Mouse (Mus musculus) heart, embryonic 14.5 days (tissue): ENCODE results near the gene N4bp1. TPM values are rescaled to one million over a fixed set of nuclear protein-coding genes. Genes with fewer than 3 reads are reported as not detected.

Experiments
- ATAC-seq: fragments of 200-750 bp; cut with Nextera tagmentation; 2 replicates; pipeline ENCODE4 v1.8.0; 2017; ENCODE audit warnings: low read depth, moderate TSS enrichment; ENCODE audit not compliant: insufficient number of reproducible peaks, insufficient read depth, low FRiP score
- H3K27ac ChIP-seq, 2 experiments: fragments of 200-500 bp in 1 of 2; fragments of 300-500 bp in 1 of 2; sonication (generic) in 1 of 2; replicated peaks in 1 of 2; 2 replicates each; pipeline ENCODE4 v1.5.1; 2012 to 2014; ENCODE audit warnings: low read depth in 2 of 2, low read length in 2 of 2, control low read depth in 1 of 2, mild to moderate bottlenecking in 1 of 2, mixed read lengths in 1 of 2; ENCODE audit not compliant: control insufficient read depth in 1 of 2, insufficient read depth in 1 of 2
- H3K27me3 ChIP-seq: fragments of 300-500 bp; sonication (generic); 2 replicates; pipeline ENCODE4 v1.6.1; 2014; ENCODE audit warnings: mild to moderate bottlenecking, low read length, control low read depth; ENCODE audit not compliant: control insufficient read depth, insufficient read depth
- H3K36me3 ChIP-seq: fragments of 300-500 bp; sonication (generic); 2 replicates; pipeline ENCODE4 v1.6.1; 2014; ENCODE audit warnings: mild to moderate bottlenecking, control low read depth, low read length, mixed read lengths; ENCODE audit not compliant: control insufficient read depth, insufficient read depth
- H3K4me1 ChIP-seq, 2 experiments: fragments of 200-500 bp in 1 of 2; fragments of 300-500 bp in 1 of 2; sonication (generic) in 1 of 2; 2 replicates each; pipeline ENCODE4 v1.6.1; 2012 to 2014; ENCODE audit warnings: low read length in 2 of 2, control low read depth in 1 of 2, mixed read lengths in 1 of 2; ENCODE audit not compliant: control insufficient read depth in 2 of 2, insufficient read depth in 2 of 2
- H3K4me2 ChIP-seq: fragments of 300-500 bp; sonication (generic); 2 replicates; pipeline ENCODE4 v1.6.1; 2014; ENCODE audit warnings: mild to moderate bottlenecking, low read length
- H3K4me3 ChIP-seq, 2 experiments: fragments of 200-500 bp in 1 of 2; fragments of 300-500 bp in 1 of 2; sonication (generic) in 1 of 2; 2 replicates each; pipeline ENCODE4 v1.5.1; 2012 to 2014; ENCODE audit warnings: low read length in 2 of 2, mild to moderate bottlenecking in 2 of 2, control low read depth in 1 of 2, low read depth in 1 of 2, moderate library complexity in 1 of 2; ENCODE audit not compliant: control insufficient read depth in 1 of 2, insufficient read depth in 1 of 2
- H3K9ac ChIP-seq: fragments of 300-500 bp; sonication (generic); 2 replicates; pipeline ENCODE4 v1.6.1; 2014; ENCODE audit warnings: mild to moderate bottlenecking, low read length
- H3K9me3 ChIP-seq: fragments of 300-500 bp; sonication (generic); 2 replicates; pipeline ENCODE4 v1.6.1; 2016; ENCODE audit warnings: low read length, control low read depth; ENCODE audit not compliant: control insufficient read depth
- WGBS: fragments of 180-500 bp; shearing (Covaris S2); extraction: QIAGEN DNeasy Blood & Tissue Kit; methylation state at CpG from one replicate; pipeline ENCODE4 v1.1.7; 2014; 5-methylcytosine and 5-hydroxymethylcytosine counted together
- polyA plus RNA-seq: library from polyadenylated mRNA; unstranded; fragments of >200 nt; fragmentation: Nextera tagmentation; extraction: Ambion mirVana; gene quantifications from 2 replicates; pipeline ENCODE4 v1.2.1, GENCODE M21; 2014

The N4bp1 gene
- polyA plus RNA-seq, 1 experiment from 2014 or later, result 8.5 TPM

GRCm38 (mm10) chr8:86922141-86922540, 37.1 kb upstream of the N4bp1 start:
- no peak for ATAC-seq

GRCm38 (mm10) chr8:86920996-86921395, 35.9 kb upstream of the N4bp1 start:
- peaks cover 3% of the 10 kb centered on the region in 2 experiments; a peak in 3 of 4 replicates for H3K4me1 ChIP-seq
- WGBS, result 34% methylated on average over 5 of the region's 5 CpGs

More at GRCm38 (mm10) chr8:86922141-86922540, 37.1 kb upstream of the N4bp1 start:
- H3K4me3 ChIP-seq, result no peak overlapping the region
- H3K9me3 ChIP-seq, result no peaks in the 10 kb centered on the region
- no peaks in the 10 kb centered on the region for H3K36me3 ChIP-seq
- no peak overlapping the region for H3K9ac ChIP-seq
- H3K27me3 ChIP-seq, result no peaks in the 10 kb centered on the region
- H3K4me2 ChIP-seq, result no peak overlapping the region
- H3K4me1 ChIP-seq, result peaks cover 3 to 5% of the 10 kb centered on the region in 2 experiments; a peak in 3 of 4 replicates
- no peak overlapping the region for H3K27ac ChIP-seq
- WGBS, result 71% methylated on average over 5 of the region's 5 CpGs

GRCm38 (mm10) chr8:86920455-86920854, 35.4 kb upstream of the N4bp1 start:
- no peak overlapping the region for H3K4me3 ChIP-seq
- ATAC-seq, result no peak
- no peaks in the 10 kb centered on the region for H3K27me3 ChIP-seq
- no peaks in the 10 kb centered on the region for H3K36me3 ChIP-seq
- no peak overlapping the region for H3K9ac ChIP-seq
- H3K4me2 ChIP-seq, result no peak overlapping the region
- no peak overlapping the region for H3K27ac ChIP-seq
- H3K4me1 ChIP-seq, result peaks cover 3% of the 10 kb centered on the region in 2 experiments; a peak in 2 of 4 replicates
- 30% methylated on average over 7 of the region's 7 CpGs for WGBS
- no peaks in the 10 kb centered on the region for H3K9me3 ChIP-seq

More at GRCm38 (mm10) chr8:86920996-86921395, 35.9 kb upstream of the N4bp1 start:
- no peak for ATAC-seq
- Histone ChIP-seq H3K4me2 (no peak overlapping the region), H3K27ac (no peak overlapping the region), H3K9me3 (no peaks in the 10 kb centered on the region), H3K9ac (no peak overlapping the region), H3K36me3 (no peaks in the 10 kb centered on the region), H3K27me3 (no peaks in the 10 kb centered on the region), H3K4me3 (no peak overlapping the region)

DNA sequence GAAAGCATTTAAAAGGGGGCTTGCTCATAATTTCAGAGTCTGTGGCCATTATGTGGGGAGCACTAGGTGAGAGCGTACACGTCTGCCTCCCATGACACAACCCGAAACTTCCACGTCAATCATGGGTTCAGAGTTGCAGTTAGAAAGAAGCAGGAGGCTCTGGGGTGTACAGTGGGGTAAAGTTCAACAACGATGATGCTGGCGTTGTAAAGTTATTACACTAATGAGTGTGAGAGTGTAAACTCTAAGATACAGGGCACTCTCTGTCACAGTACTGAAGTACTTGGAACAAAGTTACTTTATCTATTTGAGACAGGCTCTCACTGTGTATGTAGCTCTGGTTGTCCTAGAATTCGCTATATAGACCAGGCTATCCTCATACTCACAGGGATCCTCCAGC, 35.0 kb upstream of the N4bp1 start:
- Histone ChIP-seq H3K27me3 (no peaks in the 10 kb centered on the region), H3K9ac (no peak overlapping the region), H3K4me1 (peaks cover 3% of the 10 kb centered on the region in 2 experiments; a peak in 2 of 4 replicates), H3K36me3 (no peaks in the 10 kb centered on the region), H3K4me2 (no peak overlapping the region), H3K9me3 (no peaks in the 10 kb centered on the region), H3K4me3 (no peak overlapping the region), H3K27ac (no peak overlapping the region)
- ATAC-seq, result no peak
- 84% methylated on average over 7 of the region's 7 CpGs for whole genome bisulfite sequencing

GRCm38 (mm10) chr8:86919262-86919661, 34.2 kb upstream of the N4bp1 start:
- 65% methylated on average over 4 of the region's 4 CpGs for WGBS
- Histone ChIP-seq H3K27me3 (no peaks in the 10 kb centered on the region), H3K27ac (no peak overlapping the region), H3K36me3 (no peaks in the 10 kb centered on the region), H3K4me3 (no peak overlapping the region), H3K9me3 (no peaks in the 10 kb centered on the region), H3K4me2 (no peak overlapping the region), H3K9ac (no peak overlapping the region), H3K4me1 (peaks cover 3% of the 10 kb centered on the region in 2 experiments; a peak in 2 of 4 replicates)
- ATAC-seq, result no peak

GRCm38 (mm10) chr8:86918093-86918492, 33.0 kb upstream of the N4bp1 start:
- no peak overlapping the region for H3K27ac ChIP-seq
- WGBS, result 88% methylated on average over 2 of the region's 2 CpGs

DNA sequence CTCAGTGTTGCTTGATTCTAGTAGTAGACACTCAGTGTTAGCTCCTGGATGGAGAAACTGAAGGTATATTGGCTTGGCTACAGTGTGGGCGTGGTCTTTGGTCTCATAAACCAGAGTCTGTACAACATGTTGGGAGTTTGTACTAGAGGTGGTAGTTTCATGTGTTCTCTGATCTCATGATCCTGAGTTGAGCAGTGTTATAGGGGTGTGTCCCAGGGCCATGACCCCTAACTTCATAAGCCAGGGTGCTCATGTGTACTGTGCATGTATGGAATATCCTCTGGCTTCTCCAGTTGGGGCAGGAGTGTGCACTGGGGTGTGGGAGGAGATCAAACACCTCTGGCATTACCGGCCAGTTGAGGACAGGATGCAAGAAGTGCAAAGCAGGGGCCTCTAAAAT, 32.6 kb upstream of the N4bp1 start:
- Histone ChIP-seq H3K9me3 (no peaks in the 10 kb centered on the region), H3K36me3 (no peaks in the 10 kb centered on the region), H3K9ac (no peak overlapping the region), H3K4me2 (no peak overlapping the region), H3K4me1 (no peaks in the 10 kb centered on the region; a peak in 1 of 4 replicates), H3K4me3 (no peak overlapping the region), H3K27ac (no peak overlapping the region), H3K27me3 (no peaks in the 10 kb centered on the region)
- 76% methylated on average over 2 of the region's 2 CpGs for WGBS
- ATAC-seq, result no peak

More at GRCm38 (mm10) chr8:86918093-86918492, 33.0 kb upstream of the N4bp1 start:
- Histone ChIP-seq H3K4me2 (no peak overlapping the region), H3K36me3 (no peaks in the 10 kb centered on the region), H3K9ac (no peak overlapping the region), H3K27me3 (no peaks in the 10 kb centered on the region), H3K9me3 (no peaks in the 10 kb centered on the region), H3K4me1 (peaks cover 0 to under 1% of the 10 kb centered on the region in 2 experiments; a peak in 1 of 4 replicates), H3K4me3 (no peak overlapping the region)
- ATAC-seq, result no peak

GRCm38 (mm10) chr8:86916369-86916768, 31.3 kb upstream of the N4bp1 start:
- 82% methylated on average over 4 of the region's 4 CpGs for WGBS

More at GRCm38 (mm10) chr8:86916369-86916768, 31.3 kb upstream of the N4bp1 start:
- Histone ChIP-seq H3K4me2 (no peak overlapping the region), H3K9me3 (no peaks in the 10 kb centered on the region), H3K4me3 (no peak overlapping the region), H3K27ac (no peak overlapping the region), H3K36me3 (no peaks in the 10 kb centered on the region), H3K9ac (no peak overlapping the region), H3K4me1 (no peaks in the 10 kb centered on the region), H3K27me3 (no peaks in the 10 kb centered on the region)
- no peak for ATAC-seq
